Mouse (Mus musculus): ENCODE data around the gene Obscn.

- TF ChIP-seq CTCF (IDR thresholded peaks at IDR 0.05): peak; percentile 1
- TF ChIP-seq POLR2A (IDR thresholded peaks at IDR 0.05; ENCODE audit: insufficient read depth, low read depth, low read length): no peak
Observed at GRCm38 (mm10) chr11:58955143-58955867, 180.9 kb downstream of the Obscn start.

Data from heart, adult 2 months (tissue).